Mouse (Mus musculus): ENCODE data around the gene Ctrb1. TPM values are rescaled to one million over a fixed set of nuclear protein-coding genes. Genes with fewer than 3 reads are reported as not detected.

The Ctrb1 gene
- polyA plus RNA-seq, 1 experiment from 2014 or later, result not detected

- H3K36me3 ChIP-seq, result peaks cover 9% of the 10 kb centered on the region; the same call in 1 of the 2 replicates
- H3K9me3 ChIP-seq, result no peaks in the 10 kb centered on the region
- peak overlapping the region; percentile 83 for H3K4me2 ChIP-seq
- H3K27ac ChIP-seq, result peak overlapping the region; percentile 86
- H3K4me3 ChIP-seq (replicated peaks), result peak overlapping the region; percentile 80
- peak; percentile 87 for ATAC-seq (ENCODE audit: insufficient number of reproducible peaks, insufficient read depth, low FRiP score, low TSS enrichment, low read depth)
- H3K27me3 ChIP-seq, result no peaks in the 10 kb centered on the region
- peaks cover 72% of the 10 kb centered on the region for H3K4me1 ChIP-seq (replicated peaks)
- peak overlapping the region; percentile 85 for H3K9ac ChIP-seq (replicated peaks)
- WGBS, result 2% methylated on average over 28 of the region's 41 CpGs
These were observed 41.2 kb upstream of the Ctrb1 start for GRCm38 (mm10) chr8:111732004-111732403.

- WGBS, result under 1% methylated on average over 31 of the region's 39 CpGs
- peak overlapping the region; percentile 85 for H3K9ac ChIP-seq (replicated peaks)
- H3K27me3 ChIP-seq, result no peaks in the 10 kb centered on the region
- H3K27ac ChIP-seq, result peak overlapping the region; percentile 86
- H3K4me3 ChIP-seq (replicated peaks), result peak overlapping the region; percentile 80
- 0 out of 2 replicates have a peak, but pooled peaks have one; percentile 2 for ATAC-seq (ENCODE audit: insufficient number of reproducible peaks, insufficient read depth, low FRiP score, low TSS enrichment, low read depth)
- H3K4me1 ChIP-seq (replicated peaks), result peaks cover 72% of the 10 kb centered on the region
- peaks cover 6% of the 10 kb centered on the region; the same call in 1 of the 2 replicates for H3K36me3 ChIP-seq
- H3K9me3 ChIP-seq, result no peaks in the 10 kb centered on the region
- peak overlapping the region; percentile 83 for H3K4me2 ChIP-seq
These were observed 40.6 kb upstream of the Ctrb1 start for GRCm38 (mm10) chr8:111731231-111731977.

GRCm38 (mm10) chr8:111729233-111730170, 38.7 kb upstream of the Ctrb1 start:
- no peaks in the 10 kb centered on the region for H3K36me3 ChIP-seq
- no peak overlapping the region for H3K4me2 ChIP-seq
- WGBS, result 70% methylated on average over 7 of the region's 7 CpGs
- peak overlapping the region; percentile 27; the same call in 1 of the 2 replicates for H3K9ac ChIP-seq (replicated peaks)
- H3K4me3 ChIP-seq (replicated peaks), result no peak overlapping the region
- no peaks in the 10 kb centered on the region for H3K9me3 ChIP-seq
- no peak overlapping the region for H3K27ac ChIP-seq
- peaks cover 65% of the 10 kb centered on the region for H3K4me1 ChIP-seq (replicated peaks)
- no peaks in the 10 kb centered on the region for H3K27me3 ChIP-seq
- no peak for ATAC-seq (ENCODE audit: insufficient number of reproducible peaks, insufficient read depth, low FRiP score, low TSS enrichment, low read depth)

GRCm38 (mm10) chr8:111728481-111728880, 37.7 kb upstream of the Ctrb1 start:
- no peak overlapping the region for H3K4me2 ChIP-seq
- no peaks in the 10 kb centered on the region for H3K27me3 ChIP-seq
- 80% methylated on average over 5 of the region's 5 CpGs for WGBS
- H3K9me3 ChIP-seq, result no peaks in the 10 kb centered on the region
- H3K4me3 ChIP-seq (replicated peaks), result no peak overlapping the region
- peaks cover 55% of the 10 kb centered on the region for H3K4me1 ChIP-seq (replicated peaks)
- ATAC-seq (ENCODE audit: insufficient number of reproducible peaks, insufficient read depth, low FRiP score, low TSS enrichment, low read depth), result no peak
- no peaks in the 10 kb centered on the region for H3K36me3 ChIP-seq
- no peak overlapping the region for H3K9ac ChIP-seq (replicated peaks)
- H3K27ac ChIP-seq, result no peak overlapping the region

GRCm38 (mm10) chr8:111727553-111727952, 36.7 kb upstream of the Ctrb1 start:
- Histone ChIP-seq H3K4me3 (replicated peaks) (no peak overlapping the region), H3K4me2 (no peak overlapping the region), H3K36me3 (no peaks in the 10 kb centered on the region), H3K27me3 (no peaks in the 10 kb centered on the region), H3K27ac (no peak overlapping the region), H3K9ac (replicated peaks) (no peak overlapping the region), H3K4me1 (replicated peaks) (peaks cover 46% of the 10 kb centered on the region), H3K9me3 (no peaks in the 10 kb centered on the region)
- no peak for ATAC-seq (ENCODE audit: insufficient number of reproducible peaks, insufficient read depth, low FRiP score, low TSS enrichment, low read depth)
- WGBS, result 63% methylated on average over 4 of the region's 4 CpGs

- Histone ChIP-seq H3K27ac (peak overlapping the region; percentile 70; the same call in 1 of the 2 replicates), H3K4me2 (no peak overlapping the region), H3K27me3 (no peaks in the 10 kb centered on the region), H3K9me3 (no peaks in the 10 kb centered on the region), H3K9ac (replicated peaks) (peak overlapping the region; percentile 40), H3K36me3 (peaks cover 1% of the 10 kb centered on the region; the same call in 1 of the 2 replicates), H3K4me3 (replicated peaks) (no peak overlapping the region), H3K4me1 (replicated peaks) (peaks cover 41% of the 10 kb centered on the region)
- ATAC-seq (ENCODE audit: insufficient number of reproducible peaks, insufficient read depth, low FRiP score, low TSS enrichment, low read depth), result no peak
- WGBS, result 66% methylated on average over 7 of the region's 7 CpGs
These were observed 35.5 kb upstream of the Ctrb1 start for GRCm38 (mm10) chr8:111726102-111726900.

- ATAC-seq (ENCODE audit: insufficient number of reproducible peaks, insufficient read depth, low FRiP score, low TSS enrichment, low read depth), result no peak
- Histone ChIP-seq H3K36me3 (peaks cover 11% of the 10 kb centered on the region), H3K27me3 (no peaks in the 10 kb centered on the region), H3K4me1 (replicated peaks) (peaks cover 31% of the 10 kb centered on the region), H3K4me2 (no peak overlapping the region), H3K4me3 (replicated peaks) (no peak overlapping the region), H3K9ac (replicated peaks) (no peak overlapping the region), H3K27ac (no peak overlapping the region), H3K9me3 (no peaks in the 10 kb centered on the region)
- WGBS, result 90% methylated on average over 6 of the region's 6 CpGs
These were observed 34.5 kb upstream of the Ctrb1 start for GRCm38 (mm10) chr8:111725341-111725740.

- Histone ChIP-seq H3K4me1 (replicated peaks) (peaks cover 18% of the 10 kb centered on the region), H3K4me3 (replicated peaks) (no peak overlapping the region), H3K9ac (replicated peaks) (no peak overlapping the region), H3K27me3 (no peaks in the 10 kb centered on the region), H3K27ac (no peak overlapping the region), H3K4me2 (no peak overlapping the region), H3K36me3 (peaks cover 56% of the 10 kb centered on the region), H3K9me3 (no peaks in the 10 kb centered on the region)
- WGBS, result 58% methylated on average over 4 of the region's 4 CpGs
- ATAC-seq (ENCODE audit: insufficient number of reproducible peaks, insufficient read depth, low FRiP score, low TSS enrichment, low read depth), result no peak
These were observed 29.3 kb upstream of the Ctrb1 start for GRCm38 (mm10) chr8:111720115-111720544.

GRCm38 (mm10) chr8:111718937-111719336, 28.1 kb upstream of the Ctrb1 start:
- Histone ChIP-seq H3K27ac (no peak overlapping the region), H3K4me2 (no peak overlapping the region), H3K4me1 (replicated peaks) (peaks cover 16% of the 10 kb centered on the region), H3K4me3 (replicated peaks) (no peak overlapping the region), H3K27me3 (no peaks in the 10 kb centered on the region), H3K9ac (replicated peaks) (no peak overlapping the region), H3K36me3 (peaks cover 68% of the 10 kb centered on the region), H3K9me3 (no peaks in the 10 kb centered on the region)
- ATAC-seq (ENCODE audit: insufficient number of reproducible peaks, insufficient read depth, low FRiP score, low TSS enrichment, low read depth), result no peak
- WGBS, result 63% methylated on average over 5 of the region's 5 CpGs

GRCm38 (mm10) chr8:111717866-111718265, 27.1 kb upstream of the Ctrb1 start:
- Histone ChIP-seq H3K27me3 (no peaks in the 10 kb centered on the region), H3K27ac (peak overlapping the region; percentile 46; the same call in 1 of the 2 replicates), H3K4me1 (replicated peaks) (peaks cover 16% of the 10 kb centered on the region), H3K36me3 (peaks cover 78% of the 10 kb centered on the region), H3K4me2 (no peak overlapping the region), H3K9me3 (no peaks in the 10 kb centered on the region), H3K9ac (replicated peaks) (no peak overlapping the region), H3K4me3 (replicated peaks) (no peak overlapping the region)
- ATAC-seq (ENCODE audit: insufficient number of reproducible peaks, insufficient read depth, low FRiP score, low TSS enrichment, low read depth), result no peak
- 83% methylated on average over 6 of the region's 6 CpGs for WGBS

Measured in limb, embryonic 12.5 days (tissue).